Mouse (Mus musculus) cortical plate, adult 2 months (tissue): Measurements from ENCODE around the gene Arap2.

Experiments used
- CTCF ChIP-seq: fragments of 200-500 bp; IDR thresholded peaks from 2 replicates; pipeline ENCODE4 v1.5.1; 2011; ENCODE audit warnings: mild to moderate bottlenecking, control low read depth, low read length; ENCODE audit not compliant: insufficient read depth; ENCODE audit errors: extremely low read depth
- POLR2A ChIP-seq: fragments of 200-500 bp; IDR thresholded peaks from 2 replicates; pipeline ENCODE4 v1.6.1; 2011; ENCODE audit warnings: mild to moderate bottlenecking, low read length, control low read depth; ENCODE audit not compliant: insufficient read depth; ENCODE audit errors: extremely low read depth

- no peak for TF ChIP-seq CTCF
- no peak for TF ChIP-seq POLR2A
Measured at GRCm38 (mm10) chr5:62765459-62765783, 538 bp downstream of the Arap2 start.
